Mouse (Mus musculus): ENCODE measurements around the gene Irs2. TPM values are rescaled to one million over a fixed set of nuclear protein-coding genes. Genes with fewer than 3 reads are reported as not detected.

Gene Irs2
- total RNA-seq, 1 experiment, result 13.9 TPM

GRCm38 (mm10) chr8:10974126-10974525 is 34.1 kb downstream of the Irs2 start:
- TF ChIP-seq ZNF384 (IDR thresholded peaks at IDR 0.05; ENCODE audit: low read depth, low read length) (no peak), ZC3H11A (IDR thresholded peaks at IDR 0.05; ENCODE audit: borderline replicate concordance, low read depth, low read length) (no peak), CHD2 (IDR thresholded peaks at IDR 0.05; ENCODE audit: low read depth, low read length) (no peak), MAFK (IDR thresholded peaks at IDR 0.05; ENCODE audit: insufficient read depth, low read depth, low read length) (no peak), HCFC1 (IDR thresholded peaks at IDR 0.05; ENCODE audit: borderline replicate concordance, insufficient read depth, low read length) (no peak)
- Histone ChIP-seq H3K27ac (ENCODE audit: insufficient read depth, low read depth, low read length, poor library complexity, severe bottlenecking) (no peak overlapping the region), H3K4me1 (ENCODE audit: control insufficient read depth in 2 of 2, insufficient read depth in 2 of 2, low read length in 2 of 2, poor library complexity in 1 of 2) (peaks cover 0 to 8% of the 10 kb centered on the region in 2 experiments; a peak in 2 of 4 replicates)

GRCm38 (mm10) chr8:10972851-10973452 is 35.3 kb downstream of the Irs2 start:
- Histone ChIP-seq H3K4me1 (ENCODE audit: control insufficient read depth in 2 of 2, insufficient read depth in 2 of 2, low read length in 2 of 2, poor library complexity in 1 of 2) (peaks cover 0 to 8% of the 10 kb centered on the region in 2 experiments; a peak in 2 of 4 replicates), H3K27ac (ENCODE audit: insufficient read depth, low read depth, low read length, poor library complexity, severe bottlenecking) (no peak overlapping the region), H3K9me3 (ENCODE audit: control insufficient read depth, insufficient read depth, low read depth, low read length) (no peaks in the 10 kb centered on the region), H3K9ac (ENCODE audit: insufficient read depth, low read depth, low read length, poor library complexity, severe bottlenecking) (no peak overlapping the region), H3K36me3 (ENCODE audit: control insufficient read depth, insufficient read depth, low read length, poor library complexity, severe bottlenecking) (no peaks in the 10 kb centered on the region), H3K4me3 (ENCODE audit: insufficient read depth in 1 of 2, low read depth in 1 of 2, low read length in 2 of 2, poor library complexity in 1 of 2, severe bottlenecking in 1 of 2) (no peak overlapping the region)
- no peak for TF ChIP-seq MAFK (IDR thresholded peaks at IDR 0.05; ENCODE audit: insufficient read depth, low read depth, low read length)
- TF ChIP-seq ZC3H11A (IDR thresholded peaks at IDR 0.05; ENCODE audit: borderline replicate concordance, low read depth, low read length), result no peak
- TF ChIP-seq HCFC1 (IDR thresholded peaks at IDR 0.05; ENCODE audit: borderline replicate concordance, insufficient read depth, low read length), result no peak
- DNase-seq (ENCODE audit: low read depth, low spot score), result no peak
- in situ Hi-C loops (cut with MboI; ENCODE audit: low sequenced_read_pairs in 2 of 2, unreplicated experiment in 2 of 2), result no loop called here

More at GRCm38 (mm10) chr8:10974126-10974525, 34.1 kb downstream of the Irs2 start:
- no peak for DNase-seq (ENCODE audit: low read depth, low spot score)
- H3K9me3 ChIP-seq (ENCODE audit: control insufficient read depth, insufficient read depth, low read depth, low read length), result no peaks in the 10 kb centered on the region
- no peaks in the 10 kb centered on the region for H3K36me3 ChIP-seq (ENCODE audit: control insufficient read depth, insufficient read depth, low read length, poor library complexity, severe bottlenecking)
- in situ Hi-C loops (cut with MboI; ENCODE audit: low sequenced_read_pairs in 2 of 2, unreplicated experiment in 2 of 2), result no loop called here
- H3K4me3 ChIP-seq (ENCODE audit: insufficient read depth in 1 of 2, low read depth in 1 of 2, low read length in 2 of 2, poor library complexity in 1 of 2, severe bottlenecking in 1 of 2), result no peak overlapping the region
- H3K9ac ChIP-seq (ENCODE audit: insufficient read depth, low read depth, low read length, poor library complexity, severe bottlenecking), result no peak overlapping the region

DNA sequence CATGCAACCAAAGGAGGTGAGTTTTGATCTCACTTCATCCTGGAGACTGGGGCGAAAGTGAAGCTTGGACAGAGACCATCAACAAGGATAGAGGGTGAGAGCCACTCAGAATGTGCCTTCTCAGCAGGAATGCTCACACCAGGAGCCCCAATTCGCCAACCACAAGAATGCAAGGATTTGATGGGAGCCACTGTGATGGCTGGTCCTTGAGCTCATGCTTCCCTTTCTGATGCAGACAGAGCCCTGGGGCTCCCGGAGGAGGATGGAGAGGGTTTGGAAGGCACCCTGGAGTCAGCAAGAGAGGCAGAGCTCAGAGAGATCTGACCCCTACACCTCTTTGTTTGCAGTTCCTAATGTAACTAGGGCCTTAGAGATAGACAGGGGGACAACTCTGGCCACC is 36.3 kb downstream of the Irs2 start:
- H3K9me3 ChIP-seq (ENCODE audit: control insufficient read depth, insufficient read depth, low read depth, low read length), result no peaks in the 10 kb centered on the region
- DNase-seq (ENCODE audit: low read depth, low spot score), result peak; percentile 29
- TF ChIP-seq MAFK (IDR thresholded peaks at IDR 0.05; ENCODE audit: insufficient read depth, low read depth, low read length) (no peak), CHD2 (IDR thresholded peaks at IDR 0.05; ENCODE audit: low read depth, low read length) (no peak)
- H3K27ac ChIP-seq (ENCODE audit: insufficient read depth, low read depth, low read length, poor library complexity, severe bottlenecking), result no peak overlapping the region
- H3K36me3 ChIP-seq (ENCODE audit: control insufficient read depth, insufficient read depth, low read length, poor library complexity, severe bottlenecking), result no peaks in the 10 kb centered on the region
- no peak overlapping the region for H3K4me3 ChIP-seq (ENCODE audit: insufficient read depth in 1 of 2, low read depth in 1 of 2, low read length in 2 of 2, poor library complexity in 1 of 2, severe bottlenecking in 1 of 2)
- peaks cover 0 to 8% of the 10 kb centered on the region in 2 experiments; a peak in 2 of 4 replicates for H3K4me1 ChIP-seq (ENCODE audit: control insufficient read depth in 2 of 2, insufficient read depth in 2 of 2, low read length in 2 of 2, poor library complexity in 1 of 2)
- in situ Hi-C loops (cut with MboI; ENCODE audit: low sequenced_read_pairs in 2 of 2, unreplicated experiment in 2 of 2), result no loop called here
- H3K9ac ChIP-seq (ENCODE audit: insufficient read depth, low read depth, low read length, poor library complexity, severe bottlenecking), result no peak overlapping the region

DNA sequence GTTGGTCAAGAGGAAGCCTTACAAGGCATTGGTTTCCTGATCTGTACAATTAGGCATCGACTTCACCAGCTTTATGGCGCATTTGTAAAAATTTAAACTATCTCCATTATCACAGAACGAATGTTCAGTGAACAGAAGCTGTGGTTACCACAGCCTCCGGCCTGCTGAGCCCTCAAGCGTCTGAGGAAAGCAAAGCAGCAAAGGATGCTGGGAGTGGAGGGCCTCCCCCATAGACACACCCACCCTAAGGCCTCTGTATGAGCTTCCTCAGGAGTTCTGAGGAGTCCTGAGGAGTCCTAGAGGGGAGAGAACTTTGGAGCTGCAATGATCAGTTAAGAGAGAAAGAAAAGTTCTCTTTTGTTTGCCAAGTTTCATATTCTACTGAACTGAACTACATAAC is 36.7 kb downstream of the Irs2 start:
- TF ChIP-seq CHD2 (IDR thresholded peaks at IDR 0.05; ENCODE audit: low read depth, low read length) (no peak), MAFK (IDR thresholded peaks at IDR 0.05; ENCODE audit: insufficient read depth, low read depth, low read length) (no peak), HCFC1 (IDR thresholded peaks at IDR 0.05; ENCODE audit: borderline replicate concordance, insufficient read depth, low read length) (no peak), ZC3H11A (IDR thresholded peaks at IDR 0.05; ENCODE audit: borderline replicate concordance, low read depth, low read length) (no peak), ZNF384 (IDR thresholded peaks at IDR 0.05; ENCODE audit: low read depth, low read length) (no peak)
- in situ Hi-C loops (cut with MboI; ENCODE audit: low sequenced_read_pairs in 2 of 2, unreplicated experiment in 2 of 2), result no loop called here
- Histone ChIP-seq H3K36me3 (ENCODE audit: control insufficient read depth, insufficient read depth, low read length, poor library complexity, severe bottlenecking) (no peaks in the 10 kb centered on the region), H3K4me1 (ENCODE audit: control insufficient read depth in 2 of 2, insufficient read depth in 2 of 2, low read length in 2 of 2, poor library complexity in 1 of 2) (peaks cover 0 to 8% of the 10 kb centered on the region in 2 experiments; a peak in 2 of 4 replicates), H3K4me3 (ENCODE audit: insufficient read depth in 1 of 2, low read depth in 1 of 2, low read length in 2 of 2, poor library complexity in 1 of 2, severe bottlenecking in 1 of 2) (no peak overlapping the region), H3K27ac (ENCODE audit: insufficient read depth, low read depth, low read length, poor library complexity, severe bottlenecking) (no peak overlapping the region), H3K9me3 (ENCODE audit: control insufficient read depth, insufficient read depth, low read depth, low read length) (no peaks in the 10 kb centered on the region), H3K9ac (ENCODE audit: insufficient read depth, low read depth, low read length, poor library complexity, severe bottlenecking) (no peak overlapping the region)
- DNase-seq (ENCODE audit: low read depth, low spot score), result no peak
